Mouse (Mus musculus) stomach, postnatal 0 days (tissue): ENCODE data around the gene Siah2.

Experiments used
- CTCF ChIP-seq: IDR thresholded peaks from 2 replicates; pipeline ENCODE4 v1.5.1; 2016; ENCODE audit warnings: antibody characterized with exemption, low read depth, mild to moderate bottlenecking, moderate library complexity
- EP300 ChIP-seq: optimal IDR thresholded peaks from 2 replicates; pipeline ENCODE3; 2016; ENCODE audit warnings: antibody characterized with exemption

- TF ChIP-seq CTCF (no peak), EP300 (no peak)
Observed at GRCm38 (mm10) chr3:58673295-58673694, 18.9 kb downstream of the Siah2 start.
